Mouse (Mus musculus): Measurements from ENCODE around the gene Nrg4. TPM values are rescaled to one million over a fixed set of nuclear protein-coding genes. Genes with fewer than 3 reads are reported as not detected.

The Nrg4 gene
- polyA plus RNA-seq, 1 experiment from 2014 or later: 1.3 TPM

DNA sequence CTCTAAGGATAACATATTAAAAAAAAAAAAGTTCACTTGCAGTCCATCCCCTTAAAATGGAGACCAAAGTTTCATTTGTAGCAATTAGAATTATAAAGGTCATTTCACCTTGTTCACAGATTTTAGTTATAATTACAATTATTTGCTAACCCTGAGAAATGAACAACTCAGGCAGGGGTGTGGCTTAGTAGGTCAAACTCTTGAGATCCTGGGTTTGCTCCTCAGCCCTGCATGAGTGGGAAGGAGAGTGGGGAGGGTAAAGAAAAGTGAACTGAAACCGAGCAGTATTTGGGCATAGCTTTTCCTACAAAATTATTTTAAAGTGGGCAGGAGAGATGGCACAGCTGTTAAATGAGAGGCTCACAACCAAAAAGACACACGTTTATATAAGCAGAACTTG lies 19.6 kb downstream of the Nrg4 start:
- Histone ChIP-seq H3K27me3 (ENCODE audit: control insufficient read depth, insufficient read depth, low read length) (no peaks in the 10 kb centered on the region; the same call in 1 of the 2 replicates), H3K9ac (ENCODE audit: low read depth, low read length) (no peak overlapping the region), H3K27ac (ENCODE audit: low read depth, low read length) (no peak overlapping the region), H3K9me3 (ENCODE audit: control insufficient read depth, low read length) (no peaks in the 10 kb centered on the region), H3K4me2 (replicated peaks; ENCODE audit: low read depth, low read length) (no peak overlapping the region), H3K4me3 (ENCODE audit: low read length) (no peak overlapping the region), H3K36me3 (ENCODE audit: control insufficient read depth, insufficient read depth, low read length) (no peaks in the 10 kb centered on the region), H3K4me1 (ENCODE audit: control insufficient read depth, insufficient read depth, low read length) (no peaks in the 10 kb centered on the region)
- no peak for ATAC-seq (ENCODE audit: low FRiP score, low TSS enrichment)
- WGBS: 65% methylated on average over 2 of the region's 2 CpGs

DNA sequence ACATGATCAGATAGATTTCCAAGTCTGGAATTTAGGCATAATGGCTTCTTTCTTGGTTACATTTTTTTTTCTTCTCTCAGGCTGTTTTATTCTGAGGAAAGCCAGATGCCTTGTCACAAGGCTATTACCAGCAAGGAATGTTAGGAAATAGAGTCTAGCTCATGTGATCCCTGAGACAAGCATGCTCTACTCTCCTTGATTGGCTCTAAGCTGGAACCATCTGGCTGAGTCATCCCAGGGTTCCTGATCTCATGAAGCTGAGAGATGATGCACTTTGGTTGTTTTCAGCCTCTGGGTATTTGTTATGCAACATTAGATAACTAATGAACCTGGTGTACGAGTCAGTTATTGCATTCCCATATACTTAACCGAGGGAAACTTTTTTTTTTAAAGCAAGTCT lies 30.4 kb downstream of the Nrg4 start:
- no peak overlapping the region for H3K9ac ChIP-seq (ENCODE audit: low read depth, low read length)
- H3K4me1 ChIP-seq (ENCODE audit: control insufficient read depth, insufficient read depth, low read length): no peaks in the 10 kb centered on the region
- no peaks in the 10 kb centered on the region for H3K27me3 ChIP-seq (ENCODE audit: control insufficient read depth, insufficient read depth, low read length)
- 39% methylated on average over 2 of the region's 2 CpGs for WGBS
- H3K9me3 ChIP-seq (ENCODE audit: control insufficient read depth, low read length): no peaks in the 10 kb centered on the region
- no peak overlapping the region for H3K4me2 ChIP-seq (replicated peaks; ENCODE audit: low read depth, low read length)
- no peak for ATAC-seq (ENCODE audit: low FRiP score, low TSS enrichment)
- H3K27ac ChIP-seq (ENCODE audit: low read depth, low read length): no peak overlapping the region
- no peak overlapping the region for H3K4me3 ChIP-seq (ENCODE audit: low read length)
- H3K36me3 ChIP-seq (ENCODE audit: control insufficient read depth, insufficient read depth, low read length): no peaks in the 10 kb centered on the region

DNA sequence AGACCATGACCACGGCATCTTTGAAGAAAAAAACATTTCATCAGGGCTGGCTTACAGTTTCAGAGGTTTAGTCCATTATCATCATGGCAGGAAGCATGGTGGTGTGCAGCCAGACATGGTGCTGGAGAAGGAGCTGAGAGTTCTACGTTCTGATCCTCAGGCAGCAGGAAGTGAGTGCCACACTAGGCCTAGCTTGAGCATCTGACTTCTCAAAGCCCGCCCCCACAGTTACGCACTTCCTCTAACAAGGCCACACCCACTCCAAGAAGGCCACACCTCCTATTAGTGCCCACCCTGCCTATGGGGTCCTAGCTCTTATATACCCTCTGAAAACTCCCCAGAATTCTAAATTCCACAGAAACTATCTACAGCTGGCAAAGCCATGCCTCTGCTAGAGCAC lies 34.7 kb downstream of the Nrg4 start:
- ATAC-seq (ENCODE audit: low FRiP score, low TSS enrichment): no peak
- Histone ChIP-seq H3K4me3 (ENCODE audit: low read length) (no peak overlapping the region), H3K9ac (ENCODE audit: low read depth, low read length) (no peak overlapping the region), H3K27ac (ENCODE audit: low read depth, low read length) (no peak overlapping the region), H3K4me2 (replicated peaks; ENCODE audit: low read depth, low read length) (no peak overlapping the region), H3K27me3 (ENCODE audit: control insufficient read depth, insufficient read depth, low read length) (no peaks in the 10 kb centered on the region), H3K9me3 (ENCODE audit: control insufficient read depth, low read length) (no peaks in the 10 kb centered on the region), H3K4me1 (ENCODE audit: control insufficient read depth, insufficient read depth, low read length) (no peaks in the 10 kb centered on the region), H3K36me3 (ENCODE audit: control insufficient read depth, insufficient read depth, low read length) (no peaks in the 10 kb centered on the region)
- 95% methylated on average over 4 of the region's 4 CpGs for WGBS

DNA sequence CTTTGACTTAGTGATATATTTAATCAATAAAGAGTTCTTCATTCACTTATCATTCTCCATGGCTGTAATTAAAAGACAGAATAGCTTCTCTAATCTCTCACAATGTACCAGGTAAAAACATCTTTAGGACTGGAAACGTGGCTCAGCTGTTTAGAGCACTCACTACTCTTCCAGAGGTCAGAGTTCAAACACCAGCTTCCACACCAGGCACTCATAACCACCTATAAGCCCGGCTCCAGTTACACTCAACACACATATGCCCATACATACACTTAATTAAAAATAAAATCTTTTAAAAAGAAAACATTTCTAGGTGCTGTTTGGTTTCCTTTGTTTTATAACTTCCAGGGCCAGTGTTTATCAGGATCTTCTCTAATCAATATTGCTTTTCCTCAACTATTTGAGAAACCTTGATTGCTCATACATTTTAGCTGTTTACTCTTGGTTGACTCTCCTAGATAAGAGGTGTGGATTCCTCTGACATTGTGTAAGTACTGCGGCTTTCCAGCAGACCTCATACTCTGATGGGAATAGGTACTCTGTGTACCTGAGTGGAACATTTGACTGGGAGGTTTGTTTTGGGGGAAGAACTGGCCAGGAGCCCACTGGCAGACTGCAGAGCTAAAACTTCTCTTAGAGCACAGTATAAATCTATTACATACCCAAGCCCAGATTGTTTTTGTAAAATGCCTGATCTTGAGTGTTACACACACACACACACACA lies 37.0 kb downstream of the Nrg4 start:
- ATAC-seq (ENCODE audit: low FRiP score, low TSS enrichment): no peak
- Histone ChIP-seq H3K4me2 (replicated peaks; ENCODE audit: low read depth, low read length) (no peak overlapping the region), H3K27me3 (ENCODE audit: control insufficient read depth, insufficient read depth, low read length) (no peaks in the 10 kb centered on the region), H3K27ac (ENCODE audit: low read depth, low read length) (no peak overlapping the region), H3K9me3 (ENCODE audit: control insufficient read depth, low read length) (no peaks in the 10 kb centered on the region), H3K4me1 (ENCODE audit: control insufficient read depth, insufficient read depth, low read length) (no peaks in the 10 kb centered on the region), H3K36me3 (ENCODE audit: control insufficient read depth, insufficient read depth, low read length) (no peaks in the 10 kb centered on the region), H3K9ac (ENCODE audit: low read depth, low read length) (no peak overlapping the region), H3K4me3 (ENCODE audit: low read length) (no peak overlapping the region)
- WGBS: 62% methylated on average over 3 of the region's 3 CpGs

DNA sequence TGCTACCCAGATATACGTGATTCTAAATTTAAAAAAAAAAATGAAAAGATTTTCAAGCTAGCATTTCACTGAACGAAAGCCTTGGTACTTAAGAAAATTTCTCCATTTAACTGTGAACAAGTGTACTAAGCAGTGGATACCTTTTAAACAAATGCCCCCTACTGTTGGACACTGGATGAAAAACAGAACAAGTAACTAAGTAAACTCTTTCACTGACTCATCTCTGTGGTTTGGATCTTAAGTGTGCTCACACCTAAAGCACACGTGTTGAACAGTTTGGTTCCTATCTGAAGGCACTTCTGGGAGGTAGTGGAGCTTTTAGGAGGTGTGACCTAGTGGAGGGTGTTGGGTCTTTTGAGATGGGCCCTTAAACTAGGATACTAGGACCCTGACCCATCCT lies 41.4 kb downstream of the Nrg4 start:
- Histone ChIP-seq H3K36me3 (ENCODE audit: control insufficient read depth, insufficient read depth, low read length) (no peaks in the 10 kb centered on the region), H3K9ac (ENCODE audit: low read depth, low read length) (no peak overlapping the region), H3K27me3 (ENCODE audit: control insufficient read depth, insufficient read depth, low read length) (no peaks in the 10 kb centered on the region; the same call in 1 of the 2 replicates), H3K4me3 (ENCODE audit: low read length) (no peak overlapping the region), H3K4me1 (ENCODE audit: control insufficient read depth, insufficient read depth, low read length) (no peaks in the 10 kb centered on the region), H3K4me2 (replicated peaks; ENCODE audit: low read depth, low read length) (no peak overlapping the region), H3K9me3 (ENCODE audit: control insufficient read depth, low read length) (no peaks in the 10 kb centered on the region), H3K27ac (ENCODE audit: low read depth, low read length) (no peak overlapping the region)
- 75% methylated on average over 3 of the region's 3 CpGs for WGBS
- ATAC-seq (ENCODE audit: low FRiP score, low TSS enrichment): no peak

DNA sequence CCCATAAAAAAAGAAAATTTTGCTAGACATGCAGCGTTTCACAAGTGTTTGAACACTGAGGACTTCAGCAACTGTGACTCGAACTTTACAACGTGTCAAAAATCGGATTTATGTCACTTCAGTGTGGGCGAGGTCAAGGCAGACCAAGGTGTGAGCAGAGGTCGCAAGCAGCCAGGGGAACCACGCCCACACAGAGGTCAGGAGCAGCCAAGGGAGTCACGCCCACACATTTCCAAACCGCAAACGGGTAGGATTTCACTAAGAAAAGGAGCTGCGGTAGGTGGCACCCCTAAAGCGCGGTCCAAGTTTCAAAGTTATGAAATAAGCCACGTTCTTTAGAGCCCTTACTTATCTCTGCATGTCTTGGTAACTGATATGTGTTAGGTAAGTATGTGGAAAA lies 43.1 kb downstream of the Nrg4 start:
- no peak overlapping the region for H3K27ac ChIP-seq (ENCODE audit: low read depth, low read length)
- ATAC-seq (ENCODE audit: low FRiP score, low TSS enrichment): no peak
- H3K36me3 ChIP-seq (ENCODE audit: control insufficient read depth, insufficient read depth, low read length): no peaks in the 10 kb centered on the region
- no peaks in the 10 kb centered on the region for H3K9me3 ChIP-seq (ENCODE audit: control insufficient read depth, low read length)
- H3K4me2 ChIP-seq (replicated peaks; ENCODE audit: low read depth, low read length): peak overlapping the region; percentile 29; the same call in 1 of the 2 replicates
- H3K27me3 ChIP-seq (ENCODE audit: control insufficient read depth, insufficient read depth, low read length): no peaks in the 10 kb centered on the region; the same call in 1 of the 2 replicates
- H3K9ac ChIP-seq (ENCODE audit: low read depth, low read length): no peak overlapping the region
- no peak overlapping the region; the same call in 1 of the 2 replicates for H3K4me3 ChIP-seq (ENCODE audit: low read length)
- no peaks in the 10 kb centered on the region for H3K4me1 ChIP-seq (ENCODE audit: control insufficient read depth, insufficient read depth, low read length)
- under 1% methylated on average over 14 of the region's 14 CpGs for WGBS

DNA sequence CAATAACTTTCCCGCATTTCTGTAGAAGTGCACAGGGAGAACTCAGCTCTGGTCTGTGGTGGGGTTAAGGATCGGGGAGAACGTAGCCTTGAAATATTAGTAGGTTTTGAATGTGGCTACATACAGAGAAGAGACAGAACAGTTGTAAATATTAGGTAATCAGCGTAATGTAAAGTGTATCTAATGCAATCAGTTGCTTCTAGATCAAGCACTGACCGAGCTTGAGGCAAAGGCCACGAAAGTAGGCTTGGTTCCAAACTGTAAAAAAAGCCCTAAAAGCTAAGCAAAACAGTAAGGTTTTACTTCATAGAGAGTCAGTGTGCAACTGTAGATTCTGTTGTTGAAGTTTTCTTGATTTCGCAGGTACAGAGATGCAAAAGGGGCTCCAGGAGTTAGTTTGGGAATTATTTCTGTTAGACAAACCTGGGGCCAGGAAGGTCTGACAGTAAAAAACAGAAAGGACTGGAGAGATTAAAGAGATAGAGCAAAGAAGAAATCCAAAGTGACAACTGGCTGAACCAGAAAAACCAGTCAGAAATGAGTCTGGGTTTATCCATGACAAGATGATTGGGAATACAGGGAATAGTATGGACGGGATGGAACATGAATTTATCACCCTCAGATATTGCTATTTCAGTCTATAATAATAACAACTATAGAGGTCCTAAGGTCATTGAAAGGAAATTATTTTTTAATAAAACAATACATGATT lies 47.4 kb downstream of the Nrg4 start:
- no peak overlapping the region for H3K9ac ChIP-seq (ENCODE audit: low read depth, low read length)

DNA sequence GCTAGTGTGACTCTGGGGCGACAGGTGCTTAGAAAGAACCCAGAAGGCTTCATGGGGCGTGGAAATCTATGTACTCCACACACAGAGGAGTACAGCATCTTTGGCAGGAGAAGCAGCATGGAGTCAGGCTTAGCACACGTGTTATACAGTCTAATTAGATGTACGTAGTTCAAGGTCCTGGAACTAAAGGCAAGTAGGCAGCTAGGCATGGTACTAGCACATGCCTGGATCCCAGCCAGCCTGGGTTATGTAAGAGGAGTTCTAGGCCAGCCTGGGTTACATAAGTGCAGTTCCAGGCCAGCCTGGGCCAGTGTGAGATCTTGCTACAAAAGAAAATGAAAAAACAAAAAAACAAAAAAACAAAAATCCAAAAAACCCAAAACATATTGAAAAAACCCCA lies 49.1 kb downstream of the Nrg4 start:
- H3K9me3 ChIP-seq (ENCODE audit: control insufficient read depth, low read length): no peaks in the 10 kb centered on the region
- WGBS: 51% methylated on average over 4 of the region's 4 CpGs
- H3K4me2 ChIP-seq (replicated peaks; ENCODE audit: low read depth, low read length): no peak overlapping the region
- H3K27ac ChIP-seq (ENCODE audit: low read depth, low read length): no peak overlapping the region
- ATAC-seq (ENCODE audit: low FRiP score, low TSS enrichment): no peak
- H3K4me3 ChIP-seq (ENCODE audit: low read length): no peak overlapping the region
- no peak overlapping the region for H3K9ac ChIP-seq (ENCODE audit: low read depth, low read length)
- no peaks in the 10 kb centered on the region for H3K27me3 ChIP-seq (ENCODE audit: control insufficient read depth, insufficient read depth, low read length)
- no peaks in the 10 kb centered on the region for H3K4me1 ChIP-seq (ENCODE audit: control insufficient read depth, insufficient read depth, low read length)
- no peaks in the 10 kb centered on the region for H3K36me3 ChIP-seq (ENCODE audit: control insufficient read depth, insufficient read depth, low read length)

More for the DNA sequence above, 47.4 kb downstream of the Nrg4 start:
- no peak overlapping the region for H3K4me3 ChIP-seq (ENCODE audit: low read length)
- no peaks in the 10 kb centered on the region for H3K9me3 ChIP-seq (ENCODE audit: control insufficient read depth, low read length)
- H3K27me3 ChIP-seq (ENCODE audit: control insufficient read depth, insufficient read depth, low read length): no peaks in the 10 kb centered on the region; the same call in 1 of the 2 replicates
- no peak overlapping the region for H3K27ac ChIP-seq (ENCODE audit: low read depth, low read length)
- H3K36me3 ChIP-seq (ENCODE audit: control insufficient read depth, insufficient read depth, low read length): no peaks in the 10 kb centered on the region
- ATAC-seq (ENCODE audit: low FRiP score, low TSS enrichment): no peak
- WGBS: 73% methylated on average over 8 of the region's 8 CpGs
- no peak overlapping the region for H3K4me2 ChIP-seq (replicated peaks; ENCODE audit: low read depth, low read length)
- no peaks in the 10 kb centered on the region for H3K4me1 ChIP-seq (ENCODE audit: control insufficient read depth, insufficient read depth, low read length)

DNA sequence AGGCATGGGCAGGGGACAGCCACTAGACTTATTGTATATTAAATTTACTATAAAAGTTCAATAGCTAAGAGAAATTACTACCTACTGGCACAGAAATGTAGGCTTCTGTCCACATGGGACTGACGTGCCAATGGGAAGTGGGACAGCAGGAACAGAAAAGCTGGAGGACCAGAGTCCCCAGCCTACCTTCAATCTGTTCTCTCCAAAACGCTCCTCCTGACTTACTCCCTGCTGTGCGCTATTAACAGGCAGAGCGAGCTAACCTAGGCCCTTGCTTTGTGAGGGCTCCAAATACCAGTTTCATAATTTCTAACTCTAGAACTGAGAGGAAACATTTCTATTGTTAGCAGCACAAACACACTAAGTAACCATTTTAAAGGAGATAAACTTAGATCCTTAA lies 52.7 kb downstream of the Nrg4 start:
- H3K9me3 ChIP-seq (ENCODE audit: control insufficient read depth, low read length): no peaks in the 10 kb centered on the region

More for the DNA sequence above, 52.7 kb downstream of the Nrg4 start:
- H3K4me3 ChIP-seq (ENCODE audit: low read length): no peak overlapping the region
- H3K27ac ChIP-seq (ENCODE audit: low read depth, low read length): no peak overlapping the region
- ATAC-seq (ENCODE audit: low FRiP score, low TSS enrichment): no peak
- no peaks in the 10 kb centered on the region for H3K4me1 ChIP-seq (ENCODE audit: control insufficient read depth, insufficient read depth, low read length)
- WGBS: 70% methylated on average over 4 of the region's 4 CpGs
- no peaks in the 10 kb centered on the region for H3K27me3 ChIP-seq (ENCODE audit: control insufficient read depth, insufficient read depth, low read length)
- no peak overlapping the region for H3K4me2 ChIP-seq (replicated peaks; ENCODE audit: low read depth, low read length)
- H3K9ac ChIP-seq (ENCODE audit: low read depth, low read length): no peak overlapping the region
- H3K36me3 ChIP-seq (ENCODE audit: control insufficient read depth, insufficient read depth, low read length): no peaks in the 10 kb centered on the region
